9 mouse cellular contexts compared by ENCODE assay signal in the genomic region with DNA sequence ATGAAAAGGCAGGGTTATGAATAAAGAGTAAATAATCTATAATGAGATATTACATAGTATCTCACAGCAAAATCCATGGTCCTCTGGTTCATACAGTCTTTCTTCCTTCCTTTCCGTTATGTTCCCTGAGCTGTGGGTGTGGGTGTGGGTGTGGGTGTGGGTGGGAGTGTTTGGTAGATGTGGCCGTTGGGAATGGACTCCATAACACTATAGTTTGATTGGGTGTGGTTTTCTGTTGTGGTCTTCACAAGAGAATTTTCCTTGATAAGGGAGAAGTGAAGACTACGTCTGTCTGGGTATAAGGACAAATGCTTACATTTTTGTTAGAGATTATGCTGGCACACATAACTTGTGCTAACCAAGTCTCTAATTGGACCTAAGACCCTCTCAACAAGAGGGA.
"Had no signal": no experiment of that assay in that cellular context is flagged by ENCODE, and none has a peak within 500 bp of the region (broad histone marks: within the 10 kb centered on the region; RNA-seq: fewer than 3 reads in every experiment).

No protein-coding gene starts in this region.

- H3K4me3 ChIP-seq: limb, embryonic 12.5 days; lung, embryonic 15.5 days; midbrain, embryonic 13.5 days; myocyte; neural tube, embryonic 12.5 days had no signal

- H3K9me3 ChIP-seq: limb, embryonic 12.5 days; lung, embryonic 15.5 days; midbrain, embryonic 13.5 days; neural tube, embryonic 12.5 days had no signal

- H3K36me3 ChIP-seq: limb, embryonic 12.5 days; lung, embryonic 15.5 days; neural tube, embryonic 12.5 days had no signal

- ATAC-seq: intestine, embryonic 16.5 days; midbrain, embryonic 13.5 days had no signal

- H3K27ac ChIP-seq: limb, embryonic 12.5 days; lung, embryonic 15.5 days; macrophage; midbrain, embryonic 13.5 days; neural tube, embryonic 12.5 days; stomach, postnatal 0 days had no signal

- H3K4me2 ChIP-seq: limb, embryonic 12.5 days; lung, embryonic 15.5 days; midbrain, embryonic 13.5 days; neural tube, embryonic 12.5 days had no signal

- H3K4me1 ChIP-seq: limb, embryonic 12.5 days; lung, embryonic 15.5 days; midbrain, embryonic 13.5 days; neural tube, embryonic 12.5 days had no signal

- H3K9ac ChIP-seq: limb, embryonic 12.5 days; lung, embryonic 15.5 days; midbrain, embryonic 13.5 days; neural tube, embryonic 12.5 days had no signal

- DNase-seq: layer of hippocampus, adult 9-11 months had no signal

- H3K27me3 ChIP-seq: limb, embryonic 12.5 days; lung, embryonic 15.5 days; midbrain, embryonic 13.5 days; neural tube, embryonic 12.5 days had no signal
